Mouse (Mus musculus) embryonic fibroblast, embryonic 13.5 days (primary cell): ENCODE measurements around the gene Palm.

Source experiments
- CTCF ChIP-seq: IDR thresholded peaks from 2 replicates; pipeline ENCODE4 v1.5.1; 2011; ENCODE audit warnings: mild to moderate bottlenecking, control low read depth, low read length, moderate library complexity, borderline replicate concordance; ENCODE audit not compliant: insufficient read depth
- POLR2A ChIP-seq: IDR thresholded peaks from 2 replicates; pipeline ENCODE4 v1.6.1; 2011; ENCODE audit warnings: low read depth, mild to moderate bottlenecking, control low read depth, low read length, moderate library complexity

DNA sequence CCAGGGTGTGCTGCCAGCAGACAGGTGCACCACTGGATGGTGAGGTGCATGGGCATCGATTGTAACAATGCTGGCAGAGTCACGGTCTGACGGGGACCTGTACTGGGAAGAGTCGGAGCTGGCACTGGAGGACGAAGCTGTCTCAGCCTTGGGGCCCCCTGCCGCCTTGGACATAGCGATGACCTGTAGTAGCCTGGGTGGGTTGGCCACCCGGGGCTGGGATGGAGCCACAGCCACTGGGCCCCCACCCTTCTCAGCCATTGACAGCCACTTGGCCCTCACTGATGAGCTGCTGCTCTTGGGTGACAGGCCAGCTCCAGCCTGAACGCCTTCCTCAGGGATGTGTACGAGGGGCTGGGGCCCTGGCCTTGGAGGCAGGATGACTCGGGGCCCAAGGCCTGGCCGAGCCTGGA is 71.8 kb downstream of the Palm start:
- no peak for TF ChIP-seq CTCF
- peak; percentile 36; the same call in 1 of the 2 replicates for TF ChIP-seq POLR2A
